Mouse (Mus musculus) left cerebral cortex, adult 11 months (tissue): ENCODE data around the gene Crygc.

Source experiments
- DNase-seq: peaks from one replicate; pipeline ENCODE4 v3.0.0; 2022; ENCODE audit warnings: low spot score

The Crygc gene

DNA sequence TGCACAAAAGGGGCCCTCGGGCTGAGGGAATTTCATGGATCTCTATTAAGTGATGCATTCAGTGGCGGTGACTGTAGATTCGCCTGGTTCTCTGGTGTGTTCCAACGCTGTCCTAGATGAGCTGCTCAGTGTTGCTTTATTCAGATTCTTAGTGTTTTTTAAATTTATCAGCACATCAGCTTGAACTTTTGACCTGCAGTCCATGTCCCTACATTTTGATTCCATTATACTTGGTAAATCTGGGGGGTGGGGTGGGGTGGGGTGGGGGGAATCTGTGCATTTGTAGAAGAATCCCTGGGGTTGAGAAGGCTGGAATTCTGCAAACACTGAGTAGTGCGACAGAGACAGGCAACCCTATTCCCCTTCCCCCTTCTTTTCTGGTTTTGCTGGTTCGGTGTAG, at the start of gene Crygc:
Crygc (minus strand) TSS at position 101 of the 400 bp plus-strand sequence.
- DNase-seq, result no peak

- no peak for DNase-seq
These were observed 49.3 kb upstream of the Crygc start, which contains the start of gene D630023F18Rik for GRCm38 (mm10) chr1:65122574-65123372. Gene D630023F18Rik, minus strand, starts transcription at chr1:65123214.

DNA sequence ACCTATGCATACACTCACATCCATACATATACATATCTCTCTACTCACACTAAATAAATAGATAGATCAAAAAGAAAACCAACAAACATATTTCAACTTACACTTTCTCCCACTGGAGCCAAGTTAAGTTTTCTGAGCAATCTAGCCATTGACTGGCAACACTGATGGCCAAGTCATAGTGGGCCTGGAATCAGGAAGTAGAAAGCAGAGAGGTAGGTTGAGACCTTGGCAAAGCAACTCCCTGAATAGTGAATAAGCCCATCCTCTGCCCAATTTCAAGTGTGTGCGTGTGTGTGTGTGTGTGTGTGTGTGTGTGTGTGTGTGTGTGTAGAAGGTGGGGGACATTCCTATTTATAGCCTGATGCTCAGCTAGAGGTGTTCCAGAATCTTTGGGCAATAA, 45.9 kb upstream of the Crygc start, which contains the start of gene Gm28845:
Gm28845 (minus strand) TSS at position 121 of the 400 bp plus-strand sequence.
- DNase-seq, result no peak

DNA sequence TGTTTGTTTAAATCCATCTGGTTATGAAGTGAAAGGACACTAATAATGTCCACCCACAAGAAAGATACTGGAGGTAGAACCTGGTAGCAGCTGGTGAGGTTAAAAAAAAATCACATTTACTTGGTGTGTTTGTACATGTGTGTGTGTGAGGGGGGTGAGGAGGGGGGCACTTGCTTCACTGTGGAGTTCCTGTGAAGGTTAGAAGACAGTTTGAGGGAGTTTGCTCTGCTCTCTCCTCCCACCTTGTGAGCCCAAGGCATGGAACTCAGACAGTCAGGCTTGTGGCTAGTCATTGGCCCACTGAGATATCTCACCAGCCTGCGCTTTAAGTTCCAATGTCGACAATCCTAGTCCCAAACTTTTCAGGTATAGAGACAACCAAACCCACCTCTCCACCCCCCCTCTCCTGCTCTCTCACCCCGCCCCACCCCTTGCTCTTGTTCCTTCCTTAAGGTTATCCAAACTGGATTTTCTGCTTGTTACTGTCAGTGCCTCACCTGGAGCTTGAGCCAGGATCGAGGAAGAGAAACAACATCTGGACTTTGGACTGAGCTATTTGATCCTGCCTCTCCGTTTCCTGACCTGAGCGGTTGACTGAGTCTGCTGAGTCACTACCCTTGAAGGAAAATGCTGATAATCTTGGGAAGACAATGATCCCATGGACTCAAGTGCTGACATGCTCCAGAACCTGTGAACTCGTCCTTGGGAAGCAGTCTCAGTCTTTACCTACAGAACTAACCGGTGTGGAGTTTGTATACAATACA, 44.8 kb upstream of the Crygc start:
- no peak for DNase-seq

DNA sequence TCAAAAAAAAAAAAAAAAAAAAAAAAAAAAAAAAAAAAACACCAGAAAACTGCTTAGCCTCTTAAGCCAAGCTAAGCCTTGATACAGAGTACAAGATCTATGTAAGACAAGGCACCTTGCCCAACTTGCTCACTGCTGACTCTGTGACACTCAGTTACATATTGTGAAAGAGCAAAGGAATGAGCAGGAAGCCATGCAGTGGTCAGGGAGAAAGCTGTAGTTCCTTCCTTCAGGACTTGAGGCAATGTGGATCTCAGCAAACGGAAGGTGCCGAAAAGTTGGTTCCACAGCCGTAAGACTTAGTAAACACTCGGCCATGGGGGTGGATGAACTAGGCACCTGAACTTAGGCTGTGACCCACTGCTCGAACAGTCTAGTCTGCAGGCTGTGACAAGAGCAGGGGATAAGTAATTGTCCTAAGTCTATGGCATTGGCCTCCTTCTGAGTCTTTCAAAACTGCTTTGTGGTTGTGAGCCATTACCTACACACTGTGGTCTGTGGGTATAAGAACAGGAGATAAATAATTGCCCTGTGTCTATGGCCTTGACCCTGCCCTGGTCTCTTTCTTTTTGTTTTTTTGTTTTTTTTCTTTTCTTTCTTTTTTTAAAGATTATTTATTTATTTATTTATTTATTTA, 40.2 kb upstream of the Crygc start:
- DNase-seq, result no peak

DNA sequence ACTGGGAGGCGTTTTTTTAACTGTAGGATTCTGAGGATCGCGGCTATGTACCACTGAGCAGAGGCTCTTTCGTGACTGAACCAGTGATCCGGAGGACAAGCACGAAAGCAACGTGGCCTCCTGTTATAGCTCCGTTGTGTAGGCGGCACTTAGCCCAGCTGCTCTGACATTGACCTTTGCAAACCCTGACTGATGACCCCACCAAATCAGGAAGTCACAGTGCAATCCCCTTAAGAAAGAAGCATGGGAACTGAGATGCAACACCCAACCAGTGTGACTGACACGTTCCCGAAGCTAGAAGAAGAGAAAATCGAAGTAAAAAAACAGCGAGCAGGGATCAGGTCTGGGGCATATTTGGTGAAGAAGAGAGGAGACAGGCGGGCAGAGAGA, 39.3 kb upstream of the Crygc start:
- DNase-seq, result no peak

GRCm38 (mm10) chr1:65112031-65112806, 38.7 kb upstream of the Crygc start:
- DNase-seq, result peak; percentile 63

DNA sequence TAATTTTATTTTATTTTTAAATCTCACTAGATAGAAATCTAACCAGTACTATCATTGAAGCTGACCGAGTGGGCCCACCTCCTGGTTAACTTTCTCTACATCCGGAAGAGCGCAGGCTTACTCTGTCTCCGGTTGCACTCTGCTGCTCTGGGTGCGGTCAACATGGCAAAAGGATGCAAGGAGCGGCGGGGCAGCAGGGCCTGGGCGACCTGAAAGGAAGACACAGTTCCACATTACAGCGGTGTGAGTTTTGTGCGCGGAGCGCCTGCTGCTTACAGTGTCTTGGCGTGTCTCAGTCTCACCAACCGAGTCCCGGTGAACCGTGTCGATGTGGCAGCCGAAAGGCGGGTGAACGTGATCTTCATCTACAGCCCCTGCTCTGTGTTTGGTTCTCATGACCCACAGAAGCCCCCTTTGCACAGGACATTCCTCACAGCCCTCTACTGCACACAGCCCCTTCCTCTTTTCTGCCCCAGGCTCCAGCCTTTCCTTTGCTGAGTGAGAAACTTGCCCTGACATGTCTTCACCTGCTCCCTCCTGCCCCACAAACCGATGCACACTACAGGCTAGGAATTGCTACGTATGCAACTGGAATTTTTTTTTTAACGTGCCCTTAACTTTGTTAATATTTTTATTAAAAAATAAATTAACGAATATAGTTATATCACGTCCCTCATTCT, 36.4 kb upstream of the Crygc start:
- DNase-seq, result no peak

DNA sequence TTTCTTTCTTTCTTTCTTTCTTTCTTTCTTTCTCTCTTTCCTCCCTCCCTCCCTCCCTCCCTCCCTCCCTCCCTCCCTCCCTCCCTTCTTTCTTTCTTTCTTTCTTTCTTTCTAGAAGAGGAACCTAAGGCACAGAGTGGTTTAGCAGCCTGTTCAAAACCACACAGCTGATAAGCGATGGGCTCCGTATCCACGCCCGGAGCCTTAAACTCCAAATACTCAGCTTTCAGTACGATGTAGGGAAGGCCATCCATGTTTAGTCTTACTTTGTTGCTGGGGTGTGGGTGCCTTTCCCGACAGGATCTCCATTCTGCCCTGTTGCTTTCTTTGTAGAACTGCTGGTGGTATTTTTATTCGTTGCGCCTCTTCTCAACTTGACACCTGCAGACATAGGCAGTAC, 35.7 kb upstream of the Crygc start:
- no peak for DNase-seq

- no peak for DNase-seq
These were observed 34.3 kb upstream of the Crygc start for GRCm38 (mm10) chr1:65107654-65108279.

- DNase-seq, result no peak
These were observed 29.8 kb upstream of the Crygc start, which contains the start of gene Cryga for GRCm38 (mm10) chr1:65103273-65103672. Gene Cryga, minus strand, starts transcription at chr1:65103373.

DNA sequence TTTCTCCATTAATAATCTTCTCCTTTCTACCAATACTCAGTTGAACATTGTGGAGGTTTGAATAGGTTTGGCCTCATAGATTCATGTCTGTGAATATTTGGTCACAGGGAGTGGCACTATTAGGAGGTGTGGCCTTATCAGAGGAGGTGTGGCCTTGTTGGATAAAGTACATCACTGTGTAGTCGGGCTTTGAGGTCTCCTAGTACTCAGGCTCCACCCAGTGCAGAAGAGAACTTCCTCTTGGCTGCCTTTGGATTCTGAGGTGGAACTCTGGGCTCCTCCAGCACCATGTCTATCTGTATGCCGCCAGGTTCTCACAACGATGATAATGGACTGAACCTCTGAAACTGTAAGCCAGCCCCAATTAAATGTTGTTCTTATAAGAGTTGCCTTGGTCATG, 23.5 kb upstream of the Crygc start:
- no peak for DNase-seq

- DNase-seq, result no peak
These were observed 18.1 kb upstream of the Crygc start for GRCm38 (mm10) chr1:65091566-65091965.

GRCm38 (mm10) chr1:65090370-65090769, 16.9 kb upstream of the Crygc start:
- DNase-seq, result no peak

- DNase-seq, result no peak
These were observed 15.3 kb upstream of the Crygc start for GRCm38 (mm10) chr1:65088567-65089356.

DNA sequence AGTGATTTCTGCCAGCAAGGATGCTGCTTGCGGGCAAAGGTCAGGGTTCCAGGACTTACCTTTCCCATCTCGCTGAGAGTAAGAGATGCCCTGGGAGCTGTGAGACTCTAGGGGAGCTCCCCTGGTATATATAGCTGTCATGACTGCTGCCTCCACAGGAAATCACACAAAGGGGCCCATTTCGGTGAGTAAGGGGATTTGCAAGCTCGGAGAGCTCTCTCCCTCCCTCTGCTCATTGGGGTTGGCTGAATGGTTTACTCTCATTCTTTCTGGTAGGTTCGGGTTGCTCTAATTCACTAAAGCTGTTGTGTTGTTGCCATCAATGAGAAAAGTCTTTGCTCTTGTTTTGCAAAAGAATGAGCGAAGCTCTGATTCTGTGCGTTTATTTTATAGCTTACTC, 8.7 kb upstream of the Crygc start, which contains the start of gene Crygb:
Crygb (minus strand) TSS at position 101 of the 400 bp plus-strand sequence.
- no peak for DNase-seq

GRCm38 (mm10) chr1:65075607-65076006, 2.1 kb upstream of the Crygc start:
- DNase-seq, result no peak

- no peak for DNase-seq
These were observed 5.6 kb downstream of the Crygc start for GRCm38 (mm10) chr1:65067842-65068241.

- DNase-seq, result no peak
These were observed 9.3 kb downstream of the Crygc start for GRCm38 (mm10) chr1:65064201-65064600.

DNA sequence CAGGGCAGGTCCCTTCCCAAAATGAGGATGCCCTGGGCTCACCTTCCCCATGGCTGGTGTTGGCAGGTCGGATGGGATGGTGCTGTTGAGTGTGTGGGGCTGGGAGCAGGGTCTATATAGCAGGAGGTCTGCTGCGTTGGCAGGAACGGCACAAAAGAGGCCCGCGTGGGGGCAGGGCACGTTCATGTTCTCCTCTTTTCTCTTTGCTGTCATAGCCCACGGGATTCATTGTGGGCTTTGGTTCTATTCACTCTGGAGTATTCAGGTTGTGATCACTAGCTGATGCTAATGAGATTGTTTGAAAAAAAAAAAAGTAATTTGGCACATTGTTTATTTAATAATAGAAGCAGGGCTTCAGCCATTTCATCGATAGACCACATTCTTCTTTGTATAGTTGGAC, 10.1 kb downstream of the Crygc start, which contains the start of gene Crygd:
Crygd (minus strand) TSS at position 101 of the 400 bp plus-strand sequence.
- no peak for DNase-seq
